Mouse (Mus musculus) CH12.LX (cell line): ENCODE measurements around the gene Fam49a. TPM values are rescaled to one million over a fixed set of nuclear protein-coding genes. Genes with fewer than 3 reads are reported as not detected.

Experiments
- DNase-seq: peaks from one replicate; pipeline ENCODE4 v3.0.0-alpha.2; 2013; ENCODE audit errors: extremely low read depth
- H3K27ac ChIP-seq: 2 replicates; pipeline ENCODE4 v1.5.1; 2012; ENCODE audit warnings: low read depth, mild to moderate bottlenecking, control low read depth, moderate library complexity; ENCODE audit not compliant: insufficient read depth
- H3K27me3 ChIP-seq: replicated peaks from 2 replicates; pipeline ENCODE3; 2012; ENCODE audit warnings: inconsistent platforms
- H3K36me3 ChIP-seq, 2 experiments: replicated peaks in 1 of 2; 2 replicates each; pipeline versions ENCODE3 to v1.6.1; 2012; ENCODE audit warnings: inconsistent platforms in 1 of 2, low read length in 1 of 2, mild to moderate bottlenecking in 1 of 2, mixed read lengths in 1 of 2, moderate library complexity in 1 of 2; ENCODE audit not compliant: control insufficient read depth in 1 of 2, insufficient read depth in 1 of 2
- H3K4me1 ChIP-seq, 2 experiments: 2 replicates each; pipeline ENCODE4 v1.6.1; 2012; ENCODE audit warnings: inconsistent platforms in 1 of 2, moderate library complexity in 1 of 2; ENCODE audit not compliant: insufficient read depth in 2 of 2, control insufficient read depth in 1 of 2
- H3K4me2 ChIP-seq: 2 replicates; pipeline ENCODE4 v1.6.1; 2012; ENCODE audit warnings: low read depth, mild to moderate bottlenecking, control low read depth; ENCODE audit not compliant: poor library complexity, insufficient read depth, severe bottlenecking
- H3K4me3 ChIP-seq, 3 experiments: fragments of 150-350 bp in 1 of 3; sonication (generic) in 1 of 3; replicated peaks in 1 of 3; 2 replicates each; pipeline versions ENCODE3 to v1.5.1; 2011 to 2012; ENCODE audit warnings: low read depth in 2 of 3, low read length in 2 of 3, mild to moderate bottlenecking in 2 of 3, moderate library complexity in 2 of 3, control low read depth in 1 of 3, improper control_type of control experiment in 1 of 3, inconsistent platforms in 1 of 3, mixed read lengths in 1 of 3; ENCODE audit not compliant: poor library complexity in 1 of 3
- H3K79me2 ChIP-seq: replicated peaks from 2 replicates; pipeline ENCODE4 v1.6.1; 2012; ENCODE audit warnings: mild to moderate bottlenecking, moderate library complexity; ENCODE audit not compliant: control insufficient read depth, poor library complexity, insufficient read depth, severe bottlenecking; ENCODE audit errors: extremely low read depth
- H3K9ac ChIP-seq: 2 replicates; pipeline ENCODE4 v1.6.1; 2012; ENCODE audit warnings: low read depth, mild to moderate bottlenecking, control low read depth, moderate library complexity; ENCODE audit not compliant: insufficient read depth
- H3K9me3 ChIP-seq: replicated peaks from 2 replicates; pipeline ENCODE3; 2012; ENCODE audit warnings: low read length, inconsistent platforms, mixed read lengths
- CHD1 ChIP-seq: IDR thresholded peaks from 2 replicates; pipeline ENCODE4 v1.6.1; 2012; ENCODE audit warnings: low read depth, low read length, improper control_type of control experiment, inconsistent platforms
- CHD2 ChIP-seq: IDR thresholded peaks from 2 replicates; pipeline ENCODE4 v1.6.1; 2011; ENCODE audit warnings: low read length, improper control_type of control experiment
- EP300 ChIP-seq: IDR thresholded peaks from 2 replicates; pipeline ENCODE4 v1.6.1; 2011; ENCODE audit warnings: low read length, improper control_type of control experiment
- ETS1 ChIP-seq: conservative IDR thresholded peaks from 2 replicates; pipeline ENCODE4 v1.6.1; 2012; ENCODE audit warnings: low read depth, mild to moderate bottlenecking, inconsistent platforms, low read length, improper control_type of control experiment, moderate library complexity
- GABPA ChIP-seq: IDR thresholded peaks from 2 replicates; pipeline ENCODE4 v1.6.1; 2012; ENCODE audit warnings: low read depth, low read length, improper control_type of control experiment, inconsistent platforms; ENCODE audit not compliant: insufficient replicate concordance
- IRF4 ChIP-seq: IDR thresholded peaks from 2 replicates; pipeline ENCODE4 v1.6.1; 2014; ENCODE audit warnings: low read depth, mild to moderate bottlenecking, inconsistent platforms, low read length, improper control_type of control experiment
- JUN ChIP-seq: IDR thresholded peaks from 2 replicates; pipeline ENCODE4 v1.6.1; 2011; ENCODE audit warnings: low read depth, mild to moderate bottlenecking, low read length, improper control_type of control experiment, moderate library complexity; ENCODE audit not compliant: insufficient read depth
- MAFK ChIP-seq: IDR thresholded peaks from 2 replicates; pipeline ENCODE4 v1.6.1; 2011; ENCODE audit warnings: low read length, improper control_type of control experiment; ENCODE audit not compliant: insufficient replicate concordance
- MAZ ChIP-seq: IDR thresholded peaks from 2 replicates; pipeline ENCODE4 v1.6.1; 2012; ENCODE audit warnings: low read depth, mild to moderate bottlenecking, inconsistent platforms, low read length, improper control_type of control experiment, moderate library complexity
- MYC ChIP-seq: IDR thresholded peaks from 2 replicates; pipeline ENCODE4 v1.6.1; 2011; ENCODE audit warnings: low read depth, mild to moderate bottlenecking, improper control_type of control experiment, low read length
- NRF1 ChIP-seq: IDR thresholded peaks from 2 replicates; pipeline ENCODE4 v1.6.1; 2014; ENCODE audit warnings: low read depth, mild to moderate bottlenecking, inconsistent platforms, low read length, improper control_type of control experiment, moderate library complexity
- RAD21 ChIP-seq: IDR thresholded peaks from 2 replicates; pipeline ENCODE4 v1.6.1; 2011; ENCODE audit warnings: low read depth, mild to moderate bottlenecking, low read length, improper control_type of control experiment, moderate library complexity
- RCOR1 ChIP-seq: conservative IDR thresholded peaks from 2 replicates; pipeline ENCODE4 v1.6.1; 2012; ENCODE audit warnings: low read depth, mild to moderate bottlenecking, inconsistent platforms, low read length, improper control_type of control experiment
- SIN3A ChIP-seq: IDR thresholded peaks from 2 replicates; pipeline ENCODE4 v1.6.1; 2012; ENCODE audit warnings: low read length, improper control_type of control experiment, inconsistent platforms
- SMC3 ChIP-seq: IDR thresholded peaks from 2 replicates; pipeline ENCODE4 v1.6.1; 2011; ENCODE audit warnings: low read depth, low read length, improper control_type of control experiment
- TBP ChIP-seq: conservative IDR thresholded peaks from 2 replicates; pipeline ENCODE4 v1.6.1; 2011; ENCODE audit warnings: low read depth, low read length, improper control_type of control experiment
- TCF12 ChIP-seq: IDR thresholded peaks from 2 replicates; pipeline ENCODE4 v1.6.1; 2014; ENCODE audit warnings: low read depth, mild to moderate bottlenecking, inconsistent platforms, low read length, improper control_type of control experiment
- UBTF ChIP-seq: IDR thresholded peaks from 2 replicates; pipeline ENCODE4 v1.6.1; 2012; ENCODE audit warnings: low read depth, mild to moderate bottlenecking, inconsistent platforms, low read length, improper control_type of control experiment, moderate library complexity
- USF2 ChIP-seq: conservative IDR thresholded peaks from 2 replicates; pipeline ENCODE4 v1.6.1; 2011; ENCODE audit warnings: low read depth, low read length, improper control_type of control experiment
- ZMIZ1 ChIP-seq: IDR thresholded peaks from 2 replicates; pipeline ENCODE4 v1.6.1; 2012; ENCODE audit warnings: low read depth, mild to moderate bottlenecking, inconsistent platforms, low read length, improper control_type of control experiment
- dilution Hi-C: fragments of 300-500 bp; cut with MboI; formaldehyde crosslinking; loops from 2 replicates; pipeline ENCODE4 v1.14.3; 2020; ENCODE audit warnings: low sequenced_read_pairs; ENCODE audit not compliant: extremely low pct_unique_long_range_greater_than_20kb, extremely low pct_ligation_motif_present
- in situ Hi-C: fragments of 300-500 bp; cut with MboI; formaldehyde crosslinking; loops from 3 replicates; pipeline ENCODE4 v1.14.3; 2019; ENCODE audit warnings: low sequenced_read_pairs, low pct_ligation_motif_present, low pct_unique_long_range_greater_than_20kb, mixed read lengths
- polyA plus RNA-seq: library from polyadenylated mRNA; unstranded; fragments of >175 nt; gene quantifications from 2 replicates; pipeline ENCODE4 v1.2.1, GENCODE M21; 2012; ENCODE audit warnings: low read depth; ENCODE audit not compliant: insufficient read length
- total RNA-seq, 2 experiments: library from RNA; depleted of rRNA; stranded (reverse); fragments of 300-350 nt in 1 of 2; fragments of >200 nt in 1 of 2; gene quantifications; 2 replicates each; pipeline ENCODE4 v1.2.3; 2012 to 2014

Fam49a gene
- total and polyA plus RNA-seq, 3 experiments = 11.4 to 21.3 (median 17.9) TPM

- Histone ChIP-seq H3K27me3 (no peaks in the 10 kb centered on the region), H3K79me2 (no peaks in the 10 kb centered on the region), H3K9ac (no peak overlapping the region), H3K27ac (no peak overlapping the region), H3K4me3 (no peak overlapping the region), H3K4me1 (peaks cover 2 to 33% of the 10 kb centered on the region in 2 experiments; a peak in 3 of 4 replicates), H3K9me3 (peaks cover 4% of the 10 kb centered on the region), H3K36me3 (no peaks in the 10 kb centered on the region), H3K4me2 (no peak overlapping the region)
- DNase-seq = no peak
- dilution Hi-C loops (no loop called here), in situ Hi-C loops (no loop called here)
- TF ChIP-seq SMC3 (no peak), TCF12 (no peak), ETS1 (no peak), RCOR1 (no peak), IRF4 (no peak), USF2 (no peak), CHD2 (no peak), UBTF (no peak), ZMIZ1 (no peak), JUN (no peak)
Observed at GRCm38 (mm10) chr12:12249521-12249920, 12.4 kb upstream of the Fam49a start.

- no peak for TF ChIP-seq MAFK
- no peak for TF ChIP-seq MAZ
- no peak for TF ChIP-seq NRF1
- no peak for TF ChIP-seq USF2
- TF ChIP-seq MYC = no peak
- no peak for TF ChIP-seq GABPA
- no peak for TF ChIP-seq TBP
- TF ChIP-seq SIN3A = no peak
- no peak for TF ChIP-seq RAD21
- TF ChIP-seq EP300 = no peak
- no peak for TF ChIP-seq CHD1
- TF ChIP-seq, all 38 proteins: peak for 0
- Histone ChIP-seq H3K27me3 (no peaks in the 10 kb centered on the region), H3K36me3 (no peaks in the 10 kb centered on the region), H3K9ac (no peak overlapping the region), H3K27ac (no peak overlapping the region), H3K4me1 (peaks cover 0 to 30% of the 10 kb centered on the region in 2 experiments; a peak in 2 of 4 replicates), H3K9me3 (peaks cover 4% of the 10 kb centered on the region), H3K4me3 (no peak overlapping the region), H3K79me2 (no peaks in the 10 kb centered on the region), H3K4me2 (no peak overlapping the region)
- no peak for DNase-seq
- in situ Hi-C loops = no loop called here
- dilution Hi-C loops = no loop called here
Observed at GRCm38 (mm10) chr12:12253526-12253925, 8.4 kb upstream of the Fam49a start.
